Mouse (Mus musculus) erythroblast, embryonic 14.5 days (primary cell): ENCODE measurements around the gene A530064D06Rik. TPM values are rescaled to one million over a fixed set of nuclear protein-coding genes. Genes with fewer than 3 reads are reported as not detected.

Experiments used
- H3K27me3 ChIP-seq: 2 replicates; pipeline ENCODE4 v1.6.1; 2012; ENCODE audit warnings: inconsistent platforms; ENCODE audit not compliant: control insufficient read depth
- H3K36me3 ChIP-seq: 2 replicates; pipeline ENCODE4 v1.6.1; 2012; ENCODE audit warnings: mild to moderate bottlenecking, inconsistent platforms; ENCODE audit not compliant: control insufficient read depth
- H3K4me1 ChIP-seq: 2 replicates; pipeline ENCODE4 v1.6.1; 2012; ENCODE audit warnings: inconsistent platforms; ENCODE audit not compliant: control insufficient read depth
- H3K4me3 ChIP-seq: replicated peaks from 2 replicates; pipeline ENCODE3; 2012; ENCODE audit warnings: moderate library complexity, mild to moderate bottlenecking, inconsistent platforms
- H3K9me3 ChIP-seq: 2 replicates; pipeline ENCODE4 v1.6.1; 2012; ENCODE audit warnings: low read length, inconsistent platforms, mixed read lengths; ENCODE audit not compliant: control insufficient read depth
- GATA1 ChIP-seq: IDR thresholded peaks from 2 replicates; pipeline ENCODE4 v1.6.1; 2012; ENCODE audit warnings: low read length, inconsistent platforms, mixed read lengths
- TAL1 ChIP-seq: IDR thresholded peaks from 3 replicates; pipeline ENCODE4 v1.6.1; 2012; ENCODE audit warnings: low read length, inconsistent platforms, mixed read lengths
- polyA plus RNA-seq: library from polyadenylated mRNA; stranded (reverse); fragments of >175 nt; gene quantifications from 2 replicates; pipeline ENCODE4 v1.2.3, GENCODE M21; 2012

The A530064D06Rik gene
- polyA plus RNA-seq, 1 experiment, result not detected

DNA sequence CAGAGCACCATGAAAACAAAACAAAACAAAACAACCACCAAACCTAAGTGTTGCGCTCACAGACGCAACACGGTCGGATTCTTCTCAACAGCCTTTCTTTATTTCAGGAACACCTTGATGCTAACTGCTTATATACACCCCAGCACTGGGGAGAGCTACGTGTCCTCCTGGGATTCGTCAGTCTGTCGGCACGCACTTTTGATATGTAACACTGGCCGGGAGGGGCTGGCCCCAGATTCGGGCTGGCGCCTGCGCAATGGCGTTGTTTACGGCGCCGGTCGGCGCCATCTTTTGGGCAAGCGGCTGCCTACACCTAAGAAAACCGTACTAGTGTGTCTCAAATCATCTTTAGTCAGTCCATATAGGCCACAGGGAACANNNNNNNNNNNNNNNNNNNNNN lies 46.6 kb downstream of the A530064D06Rik start:
- no peaks in the 10 kb centered on the region for H3K4me1 ChIP-seq
- no peaks in the 10 kb centered on the region for H3K27me3 ChIP-seq
- no peaks in the 10 kb centered on the region for H3K36me3 ChIP-seq
- TF ChIP-seq TAL1 (no peak), GATA1 (no peak)
- no peaks in the 10 kb centered on the region for H3K9me3 ChIP-seq
- H3K4me3 ChIP-seq, result no peak overlapping the region

DNA sequence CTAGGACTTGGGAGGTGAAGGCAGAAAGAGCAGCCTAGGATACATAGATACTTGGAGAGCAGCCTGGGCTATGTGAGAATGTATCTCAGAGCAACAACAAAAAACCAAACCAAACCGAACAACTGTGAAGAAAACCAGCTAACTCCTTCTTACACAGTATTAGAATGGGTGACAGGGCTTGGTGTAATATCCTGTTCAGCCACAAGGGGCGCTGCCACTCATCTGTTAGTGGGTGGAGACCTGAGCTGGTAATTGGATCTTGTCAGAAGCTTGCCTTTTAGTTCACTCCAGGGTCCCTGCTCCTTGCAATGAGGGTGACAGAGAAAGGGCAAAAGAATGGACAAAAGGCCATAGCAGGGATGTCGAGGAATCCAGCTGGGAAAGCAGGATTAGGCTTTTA lies 47.4 kb downstream of the A530064D06Rik start:
- Histone ChIP-seq H3K9me3 (no peaks in the 10 kb centered on the region), H3K4me3 (no peak overlapping the region), H3K4me1 (no peaks in the 10 kb centered on the region), H3K27me3 (no peaks in the 10 kb centered on the region), H3K36me3 (no peaks in the 10 kb centered on the region)
- no peak for TF ChIP-seq GATA1
- TF ChIP-seq TAL1, result no peak

DNA sequence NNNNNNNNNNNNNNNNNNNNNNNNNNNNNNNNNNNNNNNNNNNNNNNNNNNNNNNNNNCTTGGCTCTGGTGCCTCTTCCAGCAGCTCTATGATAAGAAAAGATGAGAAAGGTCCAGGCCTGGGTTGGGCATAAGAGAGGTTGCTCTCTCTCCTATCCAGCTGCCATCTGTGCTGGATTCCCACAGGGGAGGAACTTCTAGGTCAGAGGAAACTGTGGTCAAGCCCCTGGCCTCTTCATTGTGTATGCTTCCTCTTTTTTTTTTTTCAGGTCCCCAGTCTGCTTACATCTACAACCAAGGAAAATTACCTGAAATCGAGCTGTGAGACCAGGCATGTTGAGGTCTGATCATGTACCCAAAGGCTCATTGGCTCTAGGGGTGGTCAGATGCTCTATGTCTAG lies 48.5 kb downstream of the A530064D06Rik start:
- Histone ChIP-seq H3K36me3 (no peaks in the 10 kb centered on the region), H3K4me1 (no peaks in the 10 kb centered on the region), H3K9me3 (peaks cover 3% of the 10 kb centered on the region; the same call in 1 of the 2 replicates), H3K4me3 (no peak overlapping the region), H3K27me3 (no peaks in the 10 kb centered on the region)
- TF ChIP-seq TAL1 (no peak), GATA1 (no peak)

DNA sequence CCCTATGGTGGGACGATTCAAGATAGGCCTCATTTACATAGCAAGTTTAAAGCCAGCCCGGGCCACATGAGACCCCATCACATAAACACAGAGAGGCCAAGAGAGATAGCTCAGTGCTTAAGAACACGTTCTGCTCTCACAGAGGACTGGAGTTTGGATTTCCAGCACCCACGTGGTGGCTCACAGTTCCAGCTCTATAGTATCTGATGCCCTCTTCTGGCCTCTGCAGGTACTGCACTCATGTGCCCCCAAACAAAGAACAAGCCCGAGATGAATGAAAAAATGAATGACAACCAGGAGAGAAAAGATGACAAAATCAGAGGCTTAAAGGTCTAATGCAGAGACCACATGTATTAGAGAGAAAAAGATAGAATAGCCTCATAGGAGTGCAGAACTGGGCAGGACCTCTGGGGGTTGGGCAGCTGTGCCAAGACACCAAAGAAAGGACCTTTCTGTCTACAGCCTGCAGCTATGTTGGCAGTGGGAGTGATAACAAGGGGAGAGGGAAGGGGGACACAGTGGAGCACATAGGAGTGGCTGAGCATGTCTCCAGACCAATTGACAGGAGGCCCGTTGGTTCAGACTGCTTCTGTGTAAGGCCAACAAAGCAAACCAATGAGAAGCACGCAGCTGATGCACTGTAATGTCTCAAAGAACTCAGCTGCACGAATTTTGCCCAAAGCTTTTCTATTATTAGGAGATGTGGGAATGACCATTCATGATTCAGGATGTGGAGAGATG lies 56.4 kb downstream of the A530064D06Rik start:
- H3K27me3 ChIP-seq, result no peaks in the 10 kb centered on the region
- no peak for TF ChIP-seq TAL1
- no peak for TF ChIP-seq GATA1
- peaks cover 8% of the 10 kb centered on the region; the same call in 1 of the 2 replicates for H3K9me3 ChIP-seq
- no peaks in the 10 kb centered on the region for H3K4me1 ChIP-seq
- H3K4me3 ChIP-seq, result no peak overlapping the region
- no peaks in the 10 kb centered on the region for H3K36me3 ChIP-seq

DNA sequence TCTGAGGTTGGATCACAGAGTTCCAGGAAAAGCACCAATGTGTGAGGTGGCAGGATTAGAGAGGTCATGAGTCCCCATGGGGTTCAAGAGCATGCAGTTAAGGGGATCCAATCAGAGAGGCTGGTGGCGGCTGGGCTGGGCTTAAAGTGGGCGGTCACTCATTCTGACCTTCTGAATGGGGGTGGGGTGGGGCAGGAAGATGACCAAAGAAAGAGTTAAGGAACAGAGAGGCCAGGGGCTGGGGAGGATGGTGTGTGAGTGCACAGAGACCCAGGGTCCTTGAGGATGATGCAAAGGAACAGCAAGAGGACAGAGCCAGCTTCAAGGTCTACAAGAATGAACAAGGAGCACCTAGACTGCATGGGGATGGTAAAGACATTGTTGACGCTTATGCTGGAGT lies 58.6 kb downstream of the A530064D06Rik start:
- H3K4me3 ChIP-seq, result no peak overlapping the region
- no peaks in the 10 kb centered on the region for H3K4me1 ChIP-seq
- TF ChIP-seq TAL1 (no peak), GATA1 (no peak)

DNA sequence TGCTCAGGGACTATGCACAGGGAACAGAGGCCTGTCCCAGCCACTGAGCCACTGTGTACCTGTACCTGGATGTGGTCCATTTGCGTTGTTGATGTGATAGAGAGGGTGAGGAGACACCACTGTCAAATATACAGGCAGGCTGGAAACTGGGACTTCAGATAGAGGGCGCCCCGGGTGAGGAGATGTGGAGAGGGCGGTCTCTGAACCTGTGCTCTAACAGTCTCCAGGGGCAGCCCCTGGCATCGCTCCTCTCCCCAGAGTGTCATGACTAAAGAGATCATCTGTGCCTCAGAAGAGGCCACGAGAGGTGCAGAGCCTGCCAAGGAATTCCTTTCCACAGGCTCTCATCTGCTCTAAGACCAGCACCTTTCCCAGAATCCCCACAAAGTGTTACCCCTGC lies 59.2 kb downstream of the A530064D06Rik start:
- Histone ChIP-seq H3K27me3 (no peaks in the 10 kb centered on the region), H3K36me3 (no peaks in the 10 kb centered on the region), H3K9me3 (no peaks in the 10 kb centered on the region), H3K4me3 (no peak overlapping the region), H3K4me1 (no peaks in the 10 kb centered on the region)
- TF ChIP-seq TAL1, result no peak
- no peak for TF ChIP-seq GATA1

More for the DNA sequence above, 58.6 kb downstream of the A530064D06Rik start:
- peaks cover 4% of the 10 kb centered on the region; the same call in 1 of the 2 replicates for H3K9me3 ChIP-seq
- no peaks in the 10 kb centered on the region for H3K36me3 ChIP-seq
- H3K27me3 ChIP-seq, result no peaks in the 10 kb centered on the region

- Histone ChIP-seq H3K9me3 (no peaks in the 10 kb centered on the region), H3K4me3 (no peak overlapping the region), H3K27me3 (no peaks in the 10 kb centered on the region), H3K4me1 (no peaks in the 10 kb centered on the region), H3K36me3 (no peaks in the 10 kb centered on the region)
- TF ChIP-seq TAL1 (no peak), GATA1 (no peak)
These were observed 59.7 kb downstream of the A530064D06Rik start for GRCm38 (mm10) chr17:48107333-48107732.

- peaks cover 48% of the 10 kb centered on the region for H3K27me3 ChIP-seq
- TF ChIP-seq TAL1 (no peak), GATA1 (no peak)
- H3K9me3 ChIP-seq, result peaks cover 2% of the 10 kb centered on the region; the same call in 1 of the 2 replicates
- H3K36me3 ChIP-seq, result no peaks in the 10 kb centered on the region
- no peak overlapping the region for H3K4me3 ChIP-seq
- H3K4me1 ChIP-seq, result no peaks in the 10 kb centered on the region
These were observed 66.3 kb downstream of the A530064D06Rik start for GRCm38 (mm10) chr17:48100441-48101417.

DNA sequence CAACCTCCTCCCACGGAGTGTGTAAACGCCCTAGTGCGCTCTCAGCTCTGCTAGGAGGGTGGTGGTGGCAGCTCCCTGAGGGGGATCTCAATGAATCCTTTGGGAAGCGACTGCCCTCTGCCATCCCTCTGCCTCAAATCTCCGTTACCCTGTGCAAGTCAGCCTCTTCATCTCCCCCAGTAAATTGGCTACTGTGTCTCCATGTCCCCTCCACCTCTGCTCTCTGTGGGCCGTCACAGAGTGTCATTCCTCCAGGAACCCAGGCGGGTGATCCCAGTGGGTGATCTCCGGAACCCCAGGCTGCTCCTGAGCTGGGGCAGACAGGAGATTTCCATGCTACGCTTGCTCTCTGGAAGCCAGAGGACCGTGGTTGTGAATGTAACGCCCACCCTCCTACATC lies 67.8 kb downstream of the A530064D06Rik start:
- Histone ChIP-seq H3K27me3 (peaks cover 62% of the 10 kb centered on the region), H3K9me3 (peaks cover 2% of the 10 kb centered on the region; the same call in 1 of the 2 replicates), H3K4me1 (no peaks in the 10 kb centered on the region), H3K4me3 (no peak overlapping the region), H3K36me3 (no peaks in the 10 kb centered on the region)
- TF ChIP-seq TAL1 (no peak), GATA1 (no peak)

Other genes starting within 250 kb of the A530064D06Rik start
- 10.1 and 10.6 TPM in 2 replicates for gene Foxp4, start 242.6 kb downstream of the A530064D06Rik start, polyA plus RNA-seq
- gene 1700122O11Rik, start 129.0 kb downstream of the A530064D06Rik start, polyA plus RNA-seq, result not detected in 2 replicates
- 0.03 TPM in 1 of 2 replicates, not detected in the other for gene 1700067P10Rik, start 78.0 kb downstream of the A530064D06Rik start, polyA plus RNA-seq
- gene 9830107B12Rik, start 21.0 kb downstream of the A530064D06Rik start, polyA plus RNA-seq, result not detected in 2 replicates
- not detected in 2 replicates for gene Trem1, start 65.5 kb upstream of the A530064D06Rik start, polyA plus RNA-seq
- not detected in 2 replicates for gene Trem3, start 80.5 kb upstream of the A530064D06Rik start, polyA plus RNA-seq
- 0.06 and 0.27 TPM in 2 replicates for gene Treml4, start 97.0 kb upstream of the A530064D06Rik start, polyA plus RNA-seq
- gene Treml2, start 132.2 kb upstream of the A530064D06Rik start, polyA plus RNA-seq, result 0.50 and 0.74 TPM in 2 replicates
- gene B430306N03Rik, start 148.9 kb upstream of the A530064D06Rik start, polyA plus RNA-seq, result 0.02 TPM in 1 of 2 replicates, not detected in the other
- gene Trem2, start 179.1 kb upstream of the A530064D06Rik start, polyA plus RNA-seq, result 0.22 and 0.46 TPM in 2 replicates
- gene Treml1, start 192.6 kb upstream of the A530064D06Rik start, polyA plus RNA-seq, result 0.08 and 0.09 TPM in 2 replicates
- 1.3 and 1.7 TPM in 2 replicates for gene Nfya, start 242.6 kb upstream of the A530064D06Rik start, polyA plus RNA-seq
- 1.1 and 2.0 TPM in 2 replicates for gene Oard1, start 242.7 kb upstream of the A530064D06Rik start, polyA plus RNA-seq